Mouse (Mus musculus) heart, adult 2 months (tissue): Measurements from ENCODE around the gene Abca13. TPM values are rescaled to one million over a fixed set of nuclear protein-coding genes. Genes with fewer than 3 reads are reported as not detected.
"Not testable (repeated sequence)": the region's sequence is repeated elsewhere in the genome, so short reads cannot be mapped to it uniquely, and the experiment has no call there.

Source experiments
- DNase-seq, 2 experiments: peaks; one replicate each; pipeline ENCODE4 v3.0.0; 2021
- H3K27ac ChIP-seq: fragments of 200-600 bp; 2 replicates; pipeline ENCODE4 v1.8.1; 2022
- H3K27me3 ChIP-seq: fragments of 200-500 bp; 2 replicates; pipeline ENCODE4 v1.6.1; 2012; ENCODE audit warnings: mild to moderate bottlenecking, low read length, inconsistent platforms, mixed read lengths; ENCODE audit not compliant: control insufficient read depth, insufficient read depth
- H3K36me3 ChIP-seq: fragments of 200-500 bp; 2 replicates; pipeline ENCODE4 v1.6.1; 2012; ENCODE audit warnings: low read length, inconsistent platforms; ENCODE audit not compliant: control insufficient read depth, insufficient read depth
- H3K4me1 ChIP-seq: fragments of 200-500 bp; 2 replicates; pipeline ENCODE4 v1.6.1; 2011; ENCODE audit warnings: low read length; ENCODE audit not compliant: control insufficient read depth, insufficient read depth
- H3K4me3 ChIP-seq: fragments of 200-600 bp; 2 replicates; pipeline ENCODE4 v1.8.1; 2022
- H3K79me2 ChIP-seq: fragments of 200-500 bp; replicated peaks from 2 replicates; pipeline ENCODE4 v1.6.1; 2012; ENCODE audit warnings: mild to moderate bottlenecking, inconsistent platforms, low read length, moderate library complexity, mixed read lengths; ENCODE audit not compliant: control insufficient read depth, insufficient read depth
- H3K9ac ChIP-seq: fragments of 200-500 bp; 2 replicates; pipeline ENCODE4 v1.6.1; 2012; ENCODE audit warnings: low read depth, mild to moderate bottlenecking, control low read depth, inconsistent platforms, low read length, mixed read lengths
- CTCF ChIP-seq: fragments of 200-600 bp; IDR thresholded peaks from 2 replicates; pipeline ENCODE4 v1.8.1; 2022; ENCODE audit warnings: antibody characterized with exemption, mild to moderate bottlenecking, moderate library complexity
- EP300 ChIP-seq: fragments of 200-500 bp; IDR thresholded peaks from 2 replicates; pipeline ENCODE4 v1.6.1; 2011; ENCODE audit warnings: low read depth, low read length, control low read depth; ENCODE audit not compliant: insufficient read depth
- POLR2A ChIP-seq: fragments of 200-500 bp; IDR thresholded peaks from 2 replicates; pipeline ENCODE4 v1.6.1; 2011; ENCODE audit warnings: mild to moderate bottlenecking, low read depth, low read length, control low read depth; ENCODE audit not compliant: insufficient read depth
- WGBS: fragments of 180-500 bp; shearing (Covaris S2); methylation state at CpG from one replicate; pipeline ENCODE4 v1.1.7; 2018; 5-methylcytosine and 5-hydroxymethylcytosine counted together
- intact Hi-C: fragments of 180-260 bp; cut with DNase I; formaldehyde crosslinking; loops from one replicate; pipeline ENCODE4 v1.15.1; 2025
- long read RNA-seq: library from polyadenylated mRNA; stranded (forward); transcript quantifications from one replicate; pipeline ENCODE4 v2.0.0, GENCODE M21; 2021
- polyA plus RNA-seq: library from polyadenylated mRNA; depleted of rRNA; stranded (reverse); fragments of >200 nt; gene quantifications from 2 replicates; pipeline ENCODE4 v1.2.3, GENCODE M21; 2012; rRNA removed
- total RNA-seq, 2 experiments: library from RNA; stranded (reverse); gene quantifications; 2 replicates each; pipeline ENCODE4 v1.2.3; 2021

The Abca13 gene
- total RNA-seq (not detected), polyA plus RNA-seq (0.02 TPM in 1 of 2 replicates, not detected in the other)
- long read RNA-seq: 0 reads

- H3K27ac ChIP-seq: no peak within 1 kb of the TSS
- H3K79me2 ChIP-seq: no peaks in the 10 kb centered on the region
- H3K4me3 ChIP-seq: no peak within 1 kb of the TSS
- H3K4me1 ChIP-seq: no peaks in the 10 kb centered on the region
- no peak within 1 kb of the TSS for H3K9ac ChIP-seq
- TF ChIP-seq POLR2A: no peak
- TF ChIP-seq EP300: no peak
- no peak for TF ChIP-seq CTCF
- no peaks in the 10 kb centered on the region for H3K36me3 ChIP-seq
- intact Hi-C loops: no loop called here
- no peak for DNase-seq
- H3K27me3 ChIP-seq: no peaks in the 10 kb centered on the region
- WGBS: 60% methylated on average over 12 of the region's 12 CpGs
Observed at GRCm38 (mm10) chr11:9191555-9192131, at the start of gene Abca13. Gene Abca13 (plus strand): TSS chr11:9191942.

GRCm38 (mm10) chr11:9145113-9145512 is 46.6 kb upstream of the Abca13 start:
- Histone ChIP-seq H3K27ac (no peak overlapping the region), H3K9ac (no peak overlapping the region), H3K36me3 (no peaks in the 10 kb centered on the region), H3K4me1 (no peaks in the 10 kb centered on the region), H3K4me3 (no peak overlapping the region), H3K79me2 (no peaks in the 10 kb centered on the region), H3K27me3 (no peaks in the 10 kb centered on the region)
- intact Hi-C loops: no loop called here
- TF ChIP-seq EP300 (no peak), CTCF (no peak), POLR2A (no peak)
- no peak for DNase-seq
- 80% methylated on average over 2 of the region's 2 CpGs for WGBS

GRCm38 (mm10) chr11:9146115-9146514 is 45.6 kb upstream of the Abca13 start:
- DNase-seq: no peak
- Histone ChIP-seq H3K9ac (no peak overlapping the region), H3K27me3 (no peaks in the 10 kb centered on the region), H3K79me2 (no peaks in the 10 kb centered on the region), H3K27ac (no peak overlapping the region), H3K4me1 (no peaks in the 10 kb centered on the region), H3K36me3 (no peaks in the 10 kb centered on the region), H3K4me3 (no peak overlapping the region)
- TF ChIP-seq EP300 (no peak), CTCF (no peak)
- intact Hi-C loops: no loop called here
- WGBS: 97% methylated on average over 4 of the region's 4 CpGs

GRCm38 (mm10) chr11:9146683-9147082 is 45.1 kb upstream of the Abca13 start:
- TF ChIP-seq EP300 (no peak), POLR2A (no peak), CTCF (no peak)
- Histone ChIP-seq H3K9ac (no peak overlapping the region), H3K27ac (no peak overlapping the region), H3K4me1 (no peaks in the 10 kb centered on the region), H3K79me2 (no peaks in the 10 kb centered on the region), H3K27me3 (no peaks in the 10 kb centered on the region), H3K4me3 (no peak overlapping the region), H3K36me3 (no peaks in the 10 kb centered on the region)
- intact Hi-C loops: no loop called here
- WGBS: 79% methylated on average over 1 of the region's 1 CpGs
- no peak for DNase-seq

GRCm38 (mm10) chr11:9148206-9148605 is 43.5 kb upstream of the Abca13 start:
- intact Hi-C loops: no loop called here
- DNase-seq: no peak
- Histone ChIP-seq H3K27ac (no peak overlapping the region), H3K27me3 (no peaks in the 10 kb centered on the region), H3K4me1 (no peaks in the 10 kb centered on the region), H3K9ac (no peak overlapping the region), H3K4me3 (no peak overlapping the region), H3K79me2 (no peaks in the 10 kb centered on the region), H3K36me3 (no peaks in the 10 kb centered on the region)
- TF ChIP-seq POLR2A: no peak
- TF ChIP-seq EP300: no peak
- 43% methylated on average over 2 of the region's 2 CpGs for WGBS

- intact Hi-C loops, H3K27ac ChIP-seq, H3K9ac ChIP-seq, H3K27me3 ChIP-seq, DNase-seq, H3K4me3 ChIP-seq, H3K36me3 ChIP-seq, H3K79me2 ChIP-seq, H3K4me1 ChIP-seq: not testable (repeated sequence)
- WGBS: 75% methylated on average over 25 of the region's 25 CpGs
Observed at GRCm38 (mm10) chr11:9150403-9150802, 41.3 kb upstream of the Abca13 start.
